Mouse (Mus musculus) megakaryocyte, embryonic 14.5 days (primary cell): ENCODE results near the gene Vav2. TPM values are rescaled to one million over a fixed set of nuclear protein-coding genes. Genes with fewer than 3 reads are reported as not detected.

Experiments
- H3K27me3 ChIP-seq: replicated peaks from 2 replicates; pipeline ENCODE3; 2012; ENCODE audit warnings: inconsistent platforms
- H3K36me3 ChIP-seq: replicated peaks from 2 replicates; pipeline ENCODE3; 2012; ENCODE audit warnings: low read length, inconsistent platforms, mixed read lengths
- H3K4me1 ChIP-seq: 2 replicates; pipeline ENCODE4 v1.6.1; 2012; ENCODE audit warnings: inconsistent platforms
- H3K4me3 ChIP-seq: replicated peaks from 2 replicates; pipeline ENCODE3; 2012; ENCODE audit warnings: moderate library complexity, mild to moderate bottlenecking, inconsistent platforms
- H3K9me3 ChIP-seq: 2 replicates; pipeline ENCODE4 v1.6.1; 2012; ENCODE audit warnings: inconsistent platforms
- FLI1 ChIP-seq: IDR thresholded peaks from 2 replicates; pipeline ENCODE4 v1.6.1; 2012; ENCODE audit warnings: low read length, inconsistent platforms, mixed read lengths
- GATA1 ChIP-seq: IDR thresholded peaks from 3 replicates; pipeline ENCODE4 v1.6.1; 2012; ENCODE audit warnings: mixed read lengths, low read length, inconsistent platforms, borderline replicate concordance
- polyA plus RNA-seq: library from polyadenylated mRNA; stranded (reverse); fragments of >175 nt; gene quantifications from 2 replicates; pipeline ENCODE4 v1.2.3, GENCODE M21; 2012; ENCODE audit warnings: low replicate concordance; ENCODE audit not compliant: insufficient read depth

Gene Vav2
- polyA plus RNA-seq, 1 experiment = 5.5 TPM

- Histone ChIP-seq H3K36me3 (peaks cover 4% of the 10 kb centered on the region), H3K4me3 (no peak overlapping the region), H3K4me1 (peaks cover 4% of the 10 kb centered on the region; the same call in 1 of the 2 replicates), H3K9me3 (peaks cover 19% of the 10 kb centered on the region), H3K27me3 (peaks cover 30% of the 10 kb centered on the region)
- TF ChIP-seq FLI1 (no peak), GATA1 (no peak)
These were observed 72.1 kb downstream of the Vav2 start for GRCm38 (mm10) chr2:27354610-27355211.

- peaks cover 4% of the 10 kb centered on the region for H3K36me3 ChIP-seq
- peaks cover 4% of the 10 kb centered on the region; the same call in 1 of the 2 replicates for H3K4me1 ChIP-seq
- no peak for TF ChIP-seq FLI1
- TF ChIP-seq GATA1 = no peak
- H3K4me3 ChIP-seq = no peak overlapping the region
- peaks cover 23% of the 10 kb centered on the region for H3K9me3 ChIP-seq
- H3K27me3 ChIP-seq = peaks cover 27% of the 10 kb centered on the region
These were observed 74.1 kb downstream of the Vav2 start for GRCm38 (mm10) chr2:27352720-27353119.

GRCm38 (mm10) chr2:27350371-27350770, 76.5 kb downstream of the Vav2 start:
- Histone ChIP-seq H3K4me3 (no peak overlapping the region), H3K9me3 (peaks cover 23% of the 10 kb centered on the region), H3K36me3 (peaks cover 4% of the 10 kb centered on the region), H3K4me1 (peaks cover 13% of the 10 kb centered on the region), H3K27me3 (peaks cover 30% of the 10 kb centered on the region)
- no peak for TF ChIP-seq FLI1
- no peak for TF ChIP-seq GATA1

- Histone ChIP-seq H3K36me3 (no peaks in the 10 kb centered on the region), H3K27me3 (peaks cover 32% of the 10 kb centered on the region), H3K4me3 (no peak overlapping the region)
These were observed 82.8 kb downstream of the Vav2 start for GRCm38 (mm10) chr2:27343984-27344453.

GRCm38 (mm10) chr2:27340682-27341081, 86.2 kb downstream of the Vav2 start:
- no peak for TF ChIP-seq FLI1
- Histone ChIP-seq H3K27me3 (peaks cover 28% of the 10 kb centered on the region), H3K36me3 (no peaks in the 10 kb centered on the region), H3K9me3 (no peaks in the 10 kb centered on the region), H3K4me3 (no peak overlapping the region), H3K4me1 (no peaks in the 10 kb centered on the region)

More at GRCm38 (mm10) chr2:27343984-27344453, 82.8 kb downstream of the Vav2 start:
- TF ChIP-seq FLI1 (no peak), GATA1 (no peak)
- peaks cover 9% of the 10 kb centered on the region for H3K4me1 ChIP-seq
- H3K9me3 ChIP-seq = no peaks in the 10 kb centered on the region; the same call in 1 of the 2 replicates

- Histone ChIP-seq H3K4me1 (no peaks in the 10 kb centered on the region), H3K27me3 (peaks cover 29% of the 10 kb centered on the region), H3K36me3 (no peaks in the 10 kb centered on the region), H3K4me3 (no peak overlapping the region), H3K9me3 (no peaks in the 10 kb centered on the region)
- no peak for TF ChIP-seq GATA1
- TF ChIP-seq FLI1 = no peak
These were observed 87.8 kb downstream of the Vav2 start for GRCm38 (mm10) chr2:27339051-27339450.

- Histone ChIP-seq H3K27me3 (peaks cover 26% of the 10 kb centered on the region), H3K9me3 (no peaks in the 10 kb centered on the region), H3K4me3 (no peak overlapping the region), H3K4me1 (no peaks in the 10 kb centered on the region), H3K36me3 (no peaks in the 10 kb centered on the region)
- TF ChIP-seq GATA1 = no peak
- no peak for TF ChIP-seq FLI1
These were observed 89.6 kb downstream of the Vav2 start for GRCm38 (mm10) chr2:27337261-27337660.

GRCm38 (mm10) chr2:27336600-27336999, 90.2 kb downstream of the Vav2 start:
- Histone ChIP-seq H3K4me3 (no peak overlapping the region), H3K36me3 (no peaks in the 10 kb centered on the region)
- TF ChIP-seq FLI1 (no peak), GATA1 (no peak)

GRCm38 (mm10) chr2:27334816-27335215, 92.0 kb downstream of the Vav2 start:
- no peaks in the 10 kb centered on the region for H3K9me3 ChIP-seq
- TF ChIP-seq FLI1 (no peak), GATA1 (no peak)
- H3K36me3 ChIP-seq = no peaks in the 10 kb centered on the region
- no peaks in the 10 kb centered on the region for H3K4me1 ChIP-seq
- H3K27me3 ChIP-seq = peaks cover 32% of the 10 kb centered on the region
- no peak overlapping the region for H3K4me3 ChIP-seq

More at GRCm38 (mm10) chr2:27336600-27336999, 90.2 kb downstream of the Vav2 start:
- Histone ChIP-seq H3K27me3 (peaks cover 28% of the 10 kb centered on the region), H3K4me1 (no peaks in the 10 kb centered on the region), H3K9me3 (no peaks in the 10 kb centered on the region)

- no peaks in the 10 kb centered on the region for H3K9me3 ChIP-seq
These were observed 95.3 kb downstream of the Vav2 start for GRCm38 (mm10) chr2:27331560-27331959.

More at GRCm38 (mm10) chr2:27331560-27331959, 95.3 kb downstream of the Vav2 start:
- Histone ChIP-seq H3K36me3 (no peaks in the 10 kb centered on the region), H3K4me1 (peaks cover 17% of the 10 kb centered on the region), H3K27me3 (peaks cover 44% of the 10 kb centered on the region), H3K4me3 (no peak overlapping the region)
- TF ChIP-seq FLI1 (no peak), GATA1 (no peak)
